Mouse (Mus musculus): ENCODE measurements around the gene Pknox1.

DNA sequence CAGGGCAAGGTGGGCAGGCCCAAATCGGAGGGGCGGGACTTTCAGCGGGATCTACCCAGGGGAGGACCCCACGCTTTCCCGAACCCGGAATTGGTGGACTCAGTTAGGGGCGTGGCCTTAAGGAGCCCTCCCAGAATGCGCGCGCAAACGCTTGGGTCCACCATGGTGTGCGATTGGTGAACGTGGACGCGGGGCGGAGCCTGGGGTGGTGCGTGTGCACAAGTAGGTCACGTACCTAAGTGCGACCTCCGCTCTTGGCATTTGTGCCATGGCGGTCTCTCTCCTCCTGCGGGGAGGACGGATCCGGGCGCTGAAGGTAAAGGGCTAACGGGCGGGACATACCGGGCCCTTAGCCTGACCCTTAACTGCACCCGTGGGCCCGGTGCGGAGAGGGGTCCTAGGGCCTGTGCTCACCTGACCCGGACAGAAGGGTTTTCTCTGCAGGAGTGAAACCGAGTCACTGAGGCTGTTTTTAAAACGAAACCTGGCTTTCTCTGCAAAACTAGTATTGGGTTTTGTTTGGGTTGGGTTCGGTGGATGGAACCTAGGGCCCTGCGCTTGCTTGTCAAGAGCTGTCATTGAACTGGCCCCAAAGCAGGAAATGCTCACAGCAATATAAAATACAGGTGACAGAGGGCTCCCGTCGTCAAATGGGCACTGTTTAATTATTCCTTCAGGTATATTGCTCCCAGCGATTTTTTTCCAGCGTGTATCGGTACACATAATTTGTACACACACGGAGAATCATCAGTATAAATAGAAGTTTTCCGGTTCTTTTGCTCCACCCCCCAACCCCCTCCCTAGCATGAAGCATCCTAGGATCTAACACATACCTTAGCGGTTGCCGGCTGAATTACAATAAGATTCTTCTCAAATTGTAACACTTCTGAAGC lies 44.3 kb upstream of the Pknox1 start, which contains the start of the genes Wdr4 and Ndufv3:
- TF ChIP-seq CTCF (IDR thresholded peaks at IDR 0.05), result peak; percentile 0; the same call in 1 of the 2 replicates
- TF ChIP-seq EP300 (IDR thresholded peaks at IDR 0.05), result no peak

Data from lung, postnatal 0 days (tissue).